Mouse (Mus musculus) C2C12 (cell line): ENCODE measurements around the gene Olfr237-ps1.

Experiments used
- CEBPB ChIP-seq: IDR thresholded peaks from one replicate; pipeline ENCODE4 v1.6.1; 2011; ENCODE audit warnings: low read depth, mild to moderate bottlenecking, control low read depth, moderate library complexity
- CTCF ChIP-seq: IDR thresholded peaks from one replicate; pipeline ENCODE4 v1.5.1; 2011; ENCODE audit not compliant: control insufficient read depth, insufficient read depth, insufficient read length
- FOSL1 ChIP-seq: IDR thresholded peaks from one replicate; pipeline ENCODE4 v1.8.0; 2011; ENCODE audit warnings: mild to moderate bottlenecking, low read length; ENCODE audit not compliant: poor library complexity, insufficient read depth, severe bottlenecking
- MYOD1 ChIP-seq: IDR thresholded peaks from one replicate; pipeline ENCODE4 v1.6.1; 2011; ENCODE audit warnings: low read depth; ENCODE audit not compliant: control insufficient read depth, insufficient read length
- USF1 ChIP-seq: IDR thresholded peaks from one replicate; pipeline ENCODE4 v1.6.1; 2011; ENCODE audit warnings: low read depth, mild to moderate bottlenecking, control low read depth, moderate library complexity

GRCm38 (mm10) chr6:43171840-43172239 lies 25.5 kb downstream of the Olfr237-ps1 start, which contains the start of gene Olfr13:
- TF ChIP-seq CTCF, result no peak
- TF ChIP-seq USF1, result no peak
- no peak for TF ChIP-seq CEBPB
- no peak for TF ChIP-seq FOSL1
- TF ChIP-seq MYOD1, result no peak
